Mouse (Mus musculus) lung, adult 2 months (tissue): ENCODE results near the gene Pde4b.

Experiments
- CTCF ChIP-seq: fragments of 200-500 bp; IDR thresholded peaks from 2 replicates; pipeline ENCODE4 v1.5.1; 2011; ENCODE audit warnings: mild to moderate bottlenecking, low read length, control low read depth; ENCODE audit not compliant: insufficient read depth
- POLR2A ChIP-seq: fragments of 200-500 bp; IDR thresholded peaks from 2 replicates; pipeline ENCODE4 v1.6.1; 2011; ENCODE audit warnings: low read depth, mild to moderate bottlenecking, control low read depth, low read length, borderline replicate concordance; ENCODE audit errors: extremely low read depth

- TF ChIP-seq POLR2A (no peak), CTCF (no peak)
Observed at GRCm38 (mm10) chr4:102605231-102605630, 517.9 kb downstream of the Pde4b start.
